Mouse (Mus musculus) intestine, embryonic 14.5 days (tissue): Measurements from ENCODE around the gene Ptpn1. TPM values are rescaled to one million over a fixed set of nuclear protein-coding genes. Genes with fewer than 3 reads are reported as not detected.

Source experiments
- ATAC-seq: fragments of 200-750 bp; cut with Nextera tagmentation; replicated peaks from 2 replicates; pipeline ENCODE4 v1.8.0; 2017; ENCODE audit warnings: low read depth, moderate number of reproducible peaks, moderate TSS enrichment, moderate library complexity; ENCODE audit not compliant: low FRiP score, low TSS enrichment
- DNase-seq: peaks from one replicate; pipeline ENCODE4 v3.0.0-alpha.2; 2018; ENCODE audit warnings: low spot score
- H3K27ac ChIP-seq: fragments of 300-500 bp; sonication (generic); 2 replicates; pipeline ENCODE4 v1.5.1; 2014; ENCODE audit warnings: low read depth, mild to moderate bottlenecking, control low read depth
- H3K27me3 ChIP-seq: fragments of 300-500 bp; sonication (generic); replicated peaks from 2 replicates; pipeline ENCODE4 v1.6.1; 2014; ENCODE audit warnings: low read length, control low read depth; ENCODE audit not compliant: control insufficient read depth, insufficient read depth
- H3K36me3 ChIP-seq: fragments of 300-500 bp; sonication (generic); 2 replicates; pipeline ENCODE4 v1.6.1; 2014; ENCODE audit warnings: low read length, control low read depth; ENCODE audit not compliant: control insufficient read depth, insufficient read depth
- H3K4me1 ChIP-seq: fragments of 300-500 bp; sonication (generic); replicated peaks from 2 replicates; pipeline ENCODE4 v1.6.1; 2014; ENCODE audit warnings: low read length, control low read depth, mixed read lengths; ENCODE audit not compliant: control insufficient read depth, insufficient read depth
- H3K4me2 ChIP-seq: fragments of 300-500 bp; sonication (generic); 2 replicates; pipeline ENCODE4 v1.6.1; 2014; ENCODE audit warnings: low read length
- H3K4me3 ChIP-seq: fragments of 300-500 bp; sonication (generic); 2 replicates; pipeline ENCODE4 v1.5.1; 2014; ENCODE audit warnings: low read depth, low read length, control low read depth, mixed read lengths
- H3K9ac ChIP-seq: fragments of 300-500 bp; sonication (generic); 2 replicates; pipeline ENCODE4 v1.6.1; 2014; ENCODE audit warnings: mild to moderate bottlenecking, low read length
- H3K9me3 ChIP-seq: fragments of 300-500 bp; sonication (generic); 2 replicates; pipeline ENCODE4 v1.6.1; 2016; ENCODE audit warnings: low read length, control low read depth; ENCODE audit not compliant: control insufficient read depth
- WGBS: fragments of 180-500 bp; shearing (Covaris S2); extraction: QIAGEN DNeasy Blood & Tissue Kit; methylation state at CpG from one replicate; pipeline ENCODE4 v1.1.7; 2014; 5-methylcytosine and 5-hydroxymethylcytosine counted together
- polyA plus RNA-seq: library from polyadenylated mRNA; unstranded; fragments of >200 nt; fragmentation: Nextera tagmentation; extraction: Ambion mirVana; gene quantifications from 2 replicates; pipeline ENCODE4 v1.2.1, GENCODE M21; 2014

Ptpn1 gene
- polyA plus RNA-seq, 1 experiment from 2014 or later = 42.6 TPM

DNA sequence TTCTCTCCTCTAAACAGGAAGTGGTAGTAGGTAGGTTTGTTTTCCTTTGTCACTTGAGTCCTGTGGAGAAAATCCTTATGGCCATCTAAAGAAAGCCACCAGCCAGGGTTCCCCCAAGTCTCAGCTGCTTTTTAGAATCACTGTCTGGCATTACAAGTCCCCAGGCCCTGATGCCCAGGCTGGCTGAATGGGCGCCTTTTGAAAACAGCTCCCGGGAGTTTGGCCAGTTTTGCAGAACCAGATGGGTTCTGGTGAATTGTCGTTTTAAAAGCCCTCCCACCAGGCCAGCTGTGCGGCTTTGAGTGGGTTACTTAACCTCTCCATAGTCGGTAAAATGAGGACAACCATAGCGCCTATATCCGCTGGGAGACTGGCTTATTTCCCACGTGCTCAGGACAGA, 34.0 kb upstream of the Ptpn1 start:
- DNase-seq (no peak), ATAC-seq (no peak)
- Histone ChIP-seq H3K9ac (no peak overlapping the region), H3K4me2 (no peak overlapping the region), H3K27ac (no peak overlapping the region), H3K36me3 (no peaks in the 10 kb centered on the region), H3K4me3 (no peak overlapping the region), H3K9me3 (no peaks in the 10 kb centered on the region), H3K27me3 (0 out of 2 replicates have a peak, but pooled peaks cover 3% of the 10 kb centered on the region), H3K4me1 (peaks cover 6% of the 10 kb centered on the region; the same call in 1 of the 2 replicates)
- 77% methylated on average over 8 of the region's 8 CpGs for WGBS

DNA sequence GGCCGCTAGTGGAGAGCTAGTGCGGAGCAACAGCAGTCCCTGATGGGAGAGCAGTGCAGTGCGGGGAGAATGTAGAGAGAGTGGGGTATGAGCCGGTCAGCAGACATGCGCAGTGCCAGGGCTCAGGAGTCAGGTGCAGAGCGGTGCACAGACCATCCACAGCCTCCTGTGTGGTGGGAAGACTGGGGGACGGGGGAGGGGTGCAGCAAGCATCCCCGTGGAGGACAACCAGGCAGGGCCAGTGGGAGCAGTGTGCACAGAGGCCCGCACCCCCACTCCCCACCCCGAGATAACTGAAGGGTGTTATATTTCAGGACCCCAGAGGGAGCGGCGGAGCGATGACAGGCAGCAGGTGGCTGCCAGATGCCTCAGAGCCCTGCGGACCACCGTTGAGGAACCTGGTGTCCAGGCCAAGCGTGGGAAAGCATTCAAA, 31.9 kb upstream of the Ptpn1 start:
- Histone ChIP-seq H3K4me1 (peaks cover 6% of the 10 kb centered on the region; the same call in 1 of the 2 replicates), H3K4me2 (peak overlapping the region; percentile 15; the same call in 1 of the 2 replicates), H3K36me3 (no peaks in the 10 kb centered on the region), H3K9ac (no peak overlapping the region), H3K4me3 (no peak overlapping the region), H3K27ac (no peak overlapping the region), H3K27me3 (0 out of 2 replicates have a peak, but pooled peaks cover 3% of the 10 kb centered on the region), H3K9me3 (0 out of 2 replicates have a peak, but pooled peaks cover 1% of the 10 kb centered on the region)
- peak; percentile 18; the same call in 1 of the 2 replicates for ATAC-seq
- WGBS = 27% methylated on average over 16 of the region's 16 CpGs
- no peak for DNase-seq

GRCm38 (mm10) chr2:167902116-167902703, 29.6 kb upstream of the Ptpn1 start:
- peaks cover 6% of the 10 kb centered on the region; the same call in 1 of the 2 replicates for H3K4me1 ChIP-seq
- WGBS = 65% methylated on average over 9 of the region's 9 CpGs
- H3K4me3 ChIP-seq = no peak overlapping the region
- no peak overlapping the region for H3K9ac ChIP-seq
- ATAC-seq = no peak
- no peaks in the 10 kb centered on the region for H3K36me3 ChIP-seq
- no peak for DNase-seq
- H3K27ac ChIP-seq = no peak overlapping the region
- H3K9me3 ChIP-seq = 0 out of 2 replicates have a peak, but pooled peaks cover 3% of the 10 kb centered on the region
- no peaks in the 10 kb centered on the region for H3K27me3 ChIP-seq
- no peak overlapping the region for H3K4me2 ChIP-seq

- no peak for ATAC-seq
- Histone ChIP-seq H3K9ac (no peak overlapping the region), H3K4me3 (no peak overlapping the region), H3K4me2 (no peak overlapping the region), H3K4me1 (peaks cover 6% of the 10 kb centered on the region; the same call in 1 of the 2 replicates), H3K36me3 (no peaks in the 10 kb centered on the region), H3K9me3 (0 out of 2 replicates have a peak, but pooled peaks cover 3% of the 10 kb centered on the region), H3K27me3 (no peaks in the 10 kb centered on the region), H3K27ac (no peak overlapping the region)
- no peak for DNase-seq
- 89% methylated on average over 11 of the region's 11 CpGs for WGBS
Observed at GRCm38 (mm10) chr2:167903242-167903952, 28.5 kb upstream of the Ptpn1 start.

DNA sequence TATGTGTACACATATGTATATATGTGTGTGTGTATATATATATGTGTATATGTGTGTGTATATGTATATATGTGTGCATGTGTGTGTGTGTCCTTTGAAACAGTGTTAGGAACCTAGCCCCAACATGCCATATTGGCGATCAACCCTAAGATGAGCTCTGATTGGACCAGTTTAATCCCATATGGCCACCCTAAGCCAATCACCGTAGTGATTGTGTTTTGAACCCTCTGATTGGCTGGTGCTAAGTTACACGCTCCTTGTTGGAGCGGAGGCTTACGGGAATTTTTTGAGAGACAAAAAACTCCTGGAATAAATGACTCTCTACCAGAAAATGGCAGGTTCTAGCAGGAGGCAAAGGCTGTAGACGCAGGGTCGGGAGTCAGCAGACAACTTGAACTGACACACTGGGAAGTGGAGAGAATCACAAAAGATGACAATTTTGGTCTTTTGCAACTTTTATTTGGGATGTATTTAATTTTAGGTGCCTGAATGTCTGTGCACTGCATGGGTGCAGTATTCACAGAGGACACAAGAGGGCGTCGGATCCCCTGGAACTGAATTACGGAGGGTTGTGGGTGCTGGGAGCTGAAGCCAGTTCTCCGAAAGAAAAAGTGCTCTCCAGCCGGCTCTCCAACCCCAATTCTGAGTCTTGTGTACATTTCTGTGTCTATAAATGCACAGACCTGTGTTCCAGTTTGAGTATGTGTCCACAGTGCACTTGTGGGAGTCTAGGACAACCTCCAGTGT, 27.1 kb upstream of the Ptpn1 start:
- Histone ChIP-seq H3K4me3 (no peak overlapping the region), H3K36me3 (no peaks in the 10 kb centered on the region), H3K9ac (no peak overlapping the region), H3K9me3 (0 out of 2 replicates have a peak, but pooled peaks cover 3% of the 10 kb centered on the region), H3K4me2 (no peak overlapping the region), H3K27ac (no peak overlapping the region), H3K4me1 (peaks cover 4% of the 10 kb centered on the region; the same call in 1 of the 2 replicates), H3K27me3 (no peaks in the 10 kb centered on the region)
- ATAC-seq (no peak), DNase-seq (no peak)
- 81% methylated on average over 12 of the region's 12 CpGs for WGBS

- Histone ChIP-seq H3K9ac (no peak overlapping the region), H3K4me2 (no peak overlapping the region), H3K27ac (no peak overlapping the region), H3K4me1 (no peaks in the 10 kb centered on the region; the same call in 1 of the 2 replicates), H3K9me3 (0 out of 2 replicates have a peak, but pooled peaks cover 3% of the 10 kb centered on the region), H3K4me3 (no peak overlapping the region), H3K27me3 (no peaks in the 10 kb centered on the region), H3K36me3 (no peaks in the 10 kb centered on the region)
- ATAC-seq (no peak), DNase-seq (no peak)
- 58% methylated on average over 8 of the region's 8 CpGs for WGBS
Observed at GRCm38 (mm10) chr2:167905561-167905960, 26.3 kb upstream of the Ptpn1 start.

- Histone ChIP-seq H3K36me3 (no peaks in the 10 kb centered on the region), H3K9ac (no peak overlapping the region), H3K4me3 (no peak overlapping the region), H3K4me1 (no peaks in the 10 kb centered on the region), H3K27me3 (no peaks in the 10 kb centered on the region), H3K9me3 (0 out of 2 replicates have a peak, but pooled peaks cover 3% of the 10 kb centered on the region), H3K4me2 (no peak overlapping the region), H3K27ac (no peak overlapping the region)
- ATAC-seq = no peak
- DNase-seq = no peak
Observed at GRCm38 (mm10) chr2:167906729-167907128, 25.1 kb upstream of the Ptpn1 start.

DNA sequence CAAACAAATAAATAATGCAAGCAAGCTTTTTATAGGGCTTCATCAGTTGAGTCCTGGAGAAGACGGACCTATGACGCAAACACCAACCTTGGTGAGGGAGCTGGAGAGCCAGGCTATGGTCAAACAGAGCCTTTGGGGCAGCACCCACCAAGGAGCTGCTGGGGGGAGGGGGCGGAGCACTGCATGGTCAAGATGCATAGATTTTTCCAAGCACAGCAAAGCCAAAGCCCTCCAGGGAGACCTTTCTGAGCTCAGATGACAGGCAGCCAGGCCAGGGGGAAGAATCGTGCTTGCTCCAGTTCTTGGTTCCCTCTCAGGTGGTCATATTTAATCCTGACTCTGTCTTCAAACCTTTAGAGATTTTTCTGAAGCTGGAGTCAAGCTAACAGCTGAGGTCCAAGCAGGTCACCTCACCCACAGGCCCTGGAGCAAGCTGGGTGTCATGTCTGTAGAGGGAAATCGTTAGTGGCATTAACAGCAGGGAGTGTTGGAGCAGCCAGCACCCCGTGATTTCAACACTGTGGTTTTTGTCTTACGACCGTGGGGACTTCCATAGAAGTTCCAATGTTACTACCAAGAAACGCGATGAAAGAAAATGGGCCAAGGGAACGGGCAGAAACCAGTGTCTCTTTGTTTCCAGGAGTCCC, 22.2 kb upstream of the Ptpn1 start:
- no peak for ATAC-seq
- Histone ChIP-seq H3K9ac (no peak overlapping the region), H3K4me3 (no peak overlapping the region), H3K4me2 (no peak overlapping the region), H3K9me3 (peaks cover 6% of the 10 kb centered on the region; the same call in 1 of the 2 replicates), H3K4me1 (no peaks in the 10 kb centered on the region), H3K27ac (no peak overlapping the region), H3K27me3 (no peaks in the 10 kb centered on the region), H3K36me3 (no peaks in the 10 kb centered on the region)
- 80% methylated on average over 11 of the region's 11 CpGs for WGBS
- DNase-seq = no peak
